Mouse (Mus musculus) hindbrain, embryonic 15.5 days (tissue): ENCODE measurements around the gene Plekhg3. TPM values are rescaled to one million over a fixed set of nuclear protein-coding genes. Genes with fewer than 3 reads are reported as not detected.

Source experiments
- ATAC-seq: fragments of 200-750 bp; cut with Nextera tagmentation; 2 replicates; pipeline ENCODE4 v1.8.0; 2017; ENCODE audit warnings: low read depth, moderate number of reproducible peaks, moderate TSS enrichment; ENCODE audit not compliant: low FRiP score
- H3K27ac ChIP-seq: fragments of 300-500 bp; sonication (generic); replicated peaks from 2 replicates; pipeline ENCODE4 v1.5.1; 2015; ENCODE audit warnings: mild to moderate bottlenecking, inconsistent platforms
- H3K27me3 ChIP-seq: fragments of 300-500 bp; sonication (generic); 2 replicates; pipeline ENCODE4 v1.6.1; 2015; ENCODE audit warnings: control low read depth, inconsistent platforms
- H3K36me3 ChIP-seq: fragments of 300-500 bp; sonication (generic); 2 replicates; pipeline ENCODE4 v1.6.1; 2015; ENCODE audit warnings: control low read depth, inconsistent platforms
- H3K4me1 ChIP-seq: fragments of 300-500 bp; sonication (generic); replicated peaks from 2 replicates; pipeline ENCODE4 v1.6.1; 2015; ENCODE audit warnings: control low read depth, inconsistent platforms
- H3K4me2 ChIP-seq: fragments of 300-500 bp; sonication (generic); 2 replicates; pipeline ENCODE4 v1.6.1; 2015; ENCODE audit warnings: moderate library complexity, mild to moderate bottlenecking, inconsistent platforms
- H3K4me3 ChIP-seq: fragments of 300-500 bp; sonication (generic); 2 replicates; pipeline ENCODE4 v1.5.1; 2015; ENCODE audit warnings: mild to moderate bottlenecking, inconsistent platforms
- H3K9ac ChIP-seq: fragments of 300-500 bp; sonication (generic); 2 replicates; pipeline ENCODE4 v1.6.1; 2015; ENCODE audit warnings: inconsistent platforms
- H3K9me3 ChIP-seq: fragments of 300-500 bp; sonication (generic); 2 replicates; pipeline ENCODE4 v1.6.1; 2016; ENCODE audit warnings: control low read depth, inconsistent platforms
- WGBS: fragments of 180-500 bp; shearing (Covaris S2); methylation state at CpG from one replicate; pipeline ENCODE4 v1.1.7; 2015; 5-methylcytosine and 5-hydroxymethylcytosine counted together
- polyA plus RNA-seq: library from polyadenylated mRNA; unstranded; fragments of >200 nt; fragmentation: Nextera tagmentation; extraction: Ambion mirVana; gene quantifications from 2 replicates; pipeline ENCODE4 v1.2.1, GENCODE M21; 2015

Plekhg3 gene
- 2.1 and 2.3 TPM in 2 replicates for polyA plus RNA-seq

DNA sequence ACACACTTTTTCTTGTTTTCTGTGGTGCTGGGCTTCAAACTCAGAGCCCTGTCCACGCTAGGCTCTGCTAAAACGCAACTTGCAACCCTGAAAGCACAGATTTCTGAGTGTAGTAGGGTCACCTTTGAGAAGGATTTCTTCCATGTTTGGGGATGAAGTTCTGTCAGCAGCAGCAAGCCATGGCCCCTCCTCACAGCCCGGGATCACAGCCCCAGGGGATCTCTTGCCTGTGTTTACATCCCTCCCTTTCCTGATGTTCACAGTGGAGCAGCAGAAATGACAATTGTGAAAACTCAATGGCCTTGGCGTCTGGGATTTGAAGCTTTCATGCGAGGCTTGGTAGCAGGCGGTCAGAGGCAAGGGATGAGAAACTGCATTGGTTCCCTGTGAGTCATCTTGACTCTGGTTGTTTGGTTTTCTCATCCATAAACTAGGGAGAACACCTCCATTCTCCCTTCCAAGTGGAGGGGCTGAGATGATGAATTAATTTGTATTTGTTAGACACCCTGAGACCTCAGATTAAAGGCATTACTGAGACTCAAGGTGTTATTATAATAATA lies at the start of gene Plekhg3:
TSS of gene Plekhg3 (plus strand) at position 312 of the 560 bp plus-strand sequence.
- Histone ChIP-seq H3K4me2 (no peak within 1 kb of the TSS), H3K36me3 (no peaks in the 10 kb centered on the region), H3K27ac (no peak within 1 kb of the TSS), H3K4me1 (peaks cover 20% of the 10 kb centered on the region), H3K9ac (no peak within 1 kb of the TSS), H3K27me3 (peaks cover 40% of the 10 kb centered on the region), H3K4me3 (no peak within 1 kb of the TSS), H3K9me3 (no peaks in the 10 kb centered on the region)
- WGBS = 41% methylated on average over 6 of the region's 6 CpGs
- no peak for ATAC-seq

DNA sequence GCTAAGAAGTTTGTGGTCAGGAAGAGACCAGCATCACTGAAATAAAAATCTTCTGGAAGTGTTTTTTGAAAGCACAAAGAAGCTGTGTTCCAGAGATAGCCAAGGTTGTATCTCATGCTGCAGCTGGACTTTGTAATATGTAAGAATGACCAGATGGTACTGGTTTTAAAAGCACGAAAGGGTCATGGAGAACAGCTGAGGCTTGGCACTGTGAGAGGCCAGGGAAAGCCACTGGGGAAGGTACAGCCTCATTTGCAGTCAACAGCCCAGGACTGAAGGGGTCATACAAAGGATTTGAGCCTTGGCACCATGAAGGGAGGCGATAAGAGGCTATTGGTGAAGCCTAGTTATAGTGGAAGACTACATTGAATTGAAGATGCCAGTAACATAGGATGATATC lies 48.2 kb upstream of the Plekhg3 start:
- H3K4me2 ChIP-seq = no peak overlapping the region
- H3K36me3 ChIP-seq = no peaks in the 10 kb centered on the region
- 79% methylated on average over 2 of the region's 2 CpGs for WGBS
- no peaks in the 10 kb centered on the region for H3K27me3 ChIP-seq
- H3K9ac ChIP-seq = no peak overlapping the region
- 0 out of 2 replicates have a peak, but pooled peaks cover 5% of the 10 kb centered on the region for H3K4me1 ChIP-seq
- H3K27ac ChIP-seq = no peak overlapping the region
- ATAC-seq = no peak
- no peak overlapping the region for H3K4me3 ChIP-seq
- H3K9me3 ChIP-seq = no peaks in the 10 kb centered on the region

DNA sequence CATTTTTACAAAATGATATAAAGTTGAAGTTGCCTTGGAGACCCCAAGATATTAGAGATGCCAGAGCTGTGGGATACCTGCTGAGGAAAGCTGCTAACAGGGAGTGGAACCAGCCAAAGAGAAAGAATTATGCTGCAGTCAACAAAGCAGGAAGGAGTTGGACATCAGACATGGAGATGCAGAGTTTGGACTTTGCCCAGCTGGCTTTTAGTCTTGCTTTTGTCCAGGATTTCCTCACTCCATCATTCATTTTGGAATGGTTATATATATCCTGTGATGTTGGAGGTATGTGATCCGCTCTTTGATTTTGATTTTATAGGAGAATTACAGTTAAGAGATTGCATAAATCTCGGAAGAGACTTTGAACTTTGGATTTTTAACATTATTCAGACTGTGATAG lies 47.7 kb upstream of the Plekhg3 start:
- Histone ChIP-seq H3K27ac (no peak overlapping the region), H3K4me1 (0 out of 2 replicates have a peak, but pooled peaks cover 4% of the 10 kb centered on the region), H3K9me3 (no peaks in the 10 kb centered on the region), H3K27me3 (no peaks in the 10 kb centered on the region), H3K36me3 (no peaks in the 10 kb centered on the region), H3K4me3 (no peak overlapping the region), H3K9ac (no peak overlapping the region), H3K4me2 (no peak overlapping the region)
- WGBS = 88% methylated on average over 2 of the region's 2 CpGs
- no peak for ATAC-seq

DNA sequence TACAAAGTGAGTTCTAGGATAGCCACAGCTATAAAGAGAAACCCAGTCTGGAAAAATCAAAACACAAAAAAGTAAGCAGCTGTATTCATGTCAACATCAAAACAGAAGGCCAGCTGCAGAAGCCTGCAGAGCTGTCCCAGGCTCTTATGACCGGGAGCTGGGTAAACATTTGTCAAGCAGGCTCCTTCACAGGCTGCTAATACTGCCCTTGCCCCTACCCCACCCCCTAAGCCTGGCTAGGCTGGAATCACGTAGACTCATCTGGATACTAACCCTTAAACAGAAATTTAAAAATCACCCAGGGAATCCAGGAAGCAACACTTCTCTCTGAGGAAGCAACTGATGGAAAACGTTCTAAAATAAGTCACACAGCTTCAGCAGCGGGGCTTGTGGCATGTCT lies 45.8 kb upstream of the Plekhg3 start:
- H3K27ac ChIP-seq = no peak overlapping the region
- no peaks in the 10 kb centered on the region for H3K27me3 ChIP-seq
- no peak overlapping the region for H3K4me3 ChIP-seq
- whole genome bisulfite sequencing = 55% methylated on average over 4 of the region's 4 CpGs
- no peak for ATAC-seq
- H3K9ac ChIP-seq = no peak overlapping the region
- no peaks in the 10 kb centered on the region for H3K36me3 ChIP-seq
- H3K4me1 ChIP-seq = no peaks in the 10 kb centered on the region
- no peak overlapping the region for H3K4me2 ChIP-seq
- H3K9me3 ChIP-seq = no peaks in the 10 kb centered on the region

DNA sequence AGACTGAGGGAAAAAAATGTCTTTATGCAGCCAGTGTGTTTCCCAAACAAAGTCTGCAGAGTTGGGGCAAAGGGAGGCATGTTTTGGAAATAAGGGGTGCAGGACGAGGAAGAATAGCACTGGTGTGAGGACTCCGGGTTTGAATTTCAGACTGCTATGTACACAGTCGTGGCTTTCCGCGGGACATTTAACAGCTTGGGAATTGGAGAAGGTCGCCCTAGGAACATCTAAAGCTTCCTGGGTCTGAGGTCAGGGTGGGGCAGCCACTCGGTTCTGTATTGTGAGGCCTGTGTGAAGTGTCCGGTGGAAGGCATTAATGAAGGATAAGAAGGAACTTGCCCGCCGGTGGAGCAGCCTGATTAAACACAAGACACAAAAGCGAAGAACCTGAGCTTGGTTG lies 45.3 kb upstream of the Plekhg3 start:
- no peak overlapping the region for H3K4me3 ChIP-seq
- H3K9ac ChIP-seq = no peak overlapping the region
- no peaks in the 10 kb centered on the region for H3K36me3 ChIP-seq
- H3K9me3 ChIP-seq = no peaks in the 10 kb centered on the region
- ATAC-seq = no peak
- H3K4me1 ChIP-seq = no peaks in the 10 kb centered on the region
- no peak overlapping the region for H3K4me2 ChIP-seq
- no peaks in the 10 kb centered on the region for H3K27me3 ChIP-seq
- WGBS = 63% methylated on average over 11 of the region's 11 CpGs
- no peak overlapping the region for H3K27ac ChIP-seq

DNA sequence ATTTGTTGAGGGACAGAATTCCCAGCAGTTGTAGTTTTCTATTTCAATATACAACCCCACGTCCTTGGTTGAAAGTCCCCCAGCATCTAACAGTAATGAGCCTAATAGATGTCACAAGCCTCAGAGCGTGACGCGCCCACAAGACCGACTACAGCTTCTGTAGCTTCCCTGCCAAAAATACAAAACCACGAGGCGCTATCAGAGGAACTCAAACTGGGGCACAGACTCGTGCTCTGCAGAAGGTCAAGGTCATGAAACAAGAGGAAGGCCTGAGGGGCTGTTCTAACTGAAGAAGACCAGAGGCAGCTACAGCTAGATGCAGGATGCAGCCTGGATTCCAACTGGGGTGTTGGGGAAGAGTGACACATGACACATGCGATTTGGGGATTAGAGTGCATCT lies 43.7 kb upstream of the Plekhg3 start:
- no peaks in the 10 kb centered on the region for H3K36me3 ChIP-seq
- 80% methylated on average over 9 of the region's 9 CpGs for WGBS
- no peaks in the 10 kb centered on the region for H3K27me3 ChIP-seq
- no peak for ATAC-seq
- H3K27ac ChIP-seq = no peak overlapping the region
- H3K9me3 ChIP-seq = no peaks in the 10 kb centered on the region
- no peaks in the 10 kb centered on the region for H3K4me1 ChIP-seq
- no peak overlapping the region for H3K4me2 ChIP-seq
- no peak overlapping the region for H3K9ac ChIP-seq
- no peak overlapping the region for H3K4me3 ChIP-seq

DNA sequence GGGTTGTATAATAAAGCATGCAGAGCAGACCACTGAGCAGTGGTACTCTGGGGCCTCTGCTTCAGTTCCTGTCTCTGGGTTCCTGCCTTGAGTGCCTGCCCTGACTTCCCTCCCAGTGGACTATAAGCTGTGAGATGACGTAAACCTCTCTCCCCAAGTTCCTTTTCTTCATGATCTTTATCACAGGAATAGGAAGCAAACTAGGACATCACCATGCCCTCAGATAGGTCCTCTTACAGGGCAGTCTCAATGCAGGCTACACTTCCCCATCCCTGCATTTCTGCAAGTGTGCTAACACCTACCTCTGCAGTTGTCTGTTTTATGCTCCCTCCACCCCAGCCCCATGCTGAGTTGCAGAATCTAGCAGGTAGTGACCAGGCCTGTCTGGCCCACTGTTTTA lies 39.9 kb upstream of the Plekhg3 start:
- no peak overlapping the region for H3K27ac ChIP-seq
- no peak overlapping the region for H3K4me2 ChIP-seq
- H3K9me3 ChIP-seq = no peaks in the 10 kb centered on the region
- no peak for ATAC-seq
- no peak overlapping the region for H3K9ac ChIP-seq
- H3K36me3 ChIP-seq = no peaks in the 10 kb centered on the region
- no peak overlapping the region for H3K4me3 ChIP-seq
- H3K27me3 ChIP-seq = no peaks in the 10 kb centered on the region
- WGBS = 86% methylated on average over 1 of the region's 1 CpGs
- H3K4me1 ChIP-seq = no peaks in the 10 kb centered on the region

DNA sequence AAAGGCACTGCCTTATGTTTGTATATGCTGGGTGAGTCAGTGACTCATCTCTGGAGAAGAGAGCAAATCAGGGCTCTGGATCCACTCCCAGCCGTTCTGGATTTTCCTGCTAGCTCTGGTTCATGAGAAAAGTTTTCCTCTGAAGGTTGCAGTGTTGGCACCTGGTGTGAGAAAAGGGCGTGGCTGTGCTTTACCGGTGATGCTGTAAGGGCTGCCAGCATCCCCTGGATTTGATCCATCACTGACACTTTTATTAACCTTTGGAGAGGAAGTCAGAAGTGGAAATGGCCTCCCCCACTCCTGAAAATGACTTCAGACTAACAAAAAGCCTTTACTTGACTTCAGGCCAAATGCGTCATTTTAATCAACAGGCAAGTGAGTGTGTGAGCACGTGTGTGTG lies 37.2 kb upstream of the Plekhg3 start:
- H3K4me1 ChIP-seq = no peaks in the 10 kb centered on the region
- H3K27me3 ChIP-seq = peaks cover 7% of the 10 kb centered on the region; the same call in 1 of the 2 replicates
- no peak overlapping the region for H3K9ac ChIP-seq
- no peaks in the 10 kb centered on the region for H3K36me3 ChIP-seq
- no peak overlapping the region for H3K27ac ChIP-seq
- ATAC-seq = no peak
- 59% methylated on average over 5 of the region's 5 CpGs for WGBS
- H3K9me3 ChIP-seq = no peaks in the 10 kb centered on the region
- no peak overlapping the region for H3K4me3 ChIP-seq
- no peak overlapping the region for H3K4me2 ChIP-seq

DNA sequence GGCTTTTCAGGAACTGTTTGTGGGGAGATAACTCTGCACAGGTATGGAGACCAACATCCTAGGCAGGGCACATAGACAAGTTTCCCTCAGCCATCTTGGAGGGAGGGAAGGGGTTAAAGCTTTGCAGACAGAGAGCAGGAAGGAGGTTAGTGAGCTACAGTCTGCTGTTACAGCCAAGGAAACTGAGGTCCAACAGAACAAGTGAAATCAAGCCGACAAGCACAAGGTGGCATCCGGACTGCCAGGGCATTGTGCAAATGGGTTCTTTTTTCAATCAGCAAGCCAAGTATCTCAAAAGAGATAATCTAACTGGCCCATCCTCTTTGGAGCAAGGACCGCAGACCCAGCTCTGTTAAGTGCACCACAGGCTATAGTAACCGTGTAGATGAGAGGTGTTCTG lies 35.3 kb upstream of the Plekhg3 start:
- no peak overlapping the region for H3K4me3 ChIP-seq
- no peak overlapping the region for H3K9ac ChIP-seq
- H3K4me1 ChIP-seq = no peaks in the 10 kb centered on the region
- H3K27me3 ChIP-seq = peaks cover 7% of the 10 kb centered on the region; the same call in 1 of the 2 replicates
- H3K9me3 ChIP-seq = no peaks in the 10 kb centered on the region
- no peak overlapping the region for H3K4me2 ChIP-seq
- H3K36me3 ChIP-seq = no peaks in the 10 kb centered on the region
- 80% methylated on average over 4 of the region's 4 CpGs for WGBS
- no peak for ATAC-seq
- H3K27ac ChIP-seq = no peak overlapping the region

DNA sequence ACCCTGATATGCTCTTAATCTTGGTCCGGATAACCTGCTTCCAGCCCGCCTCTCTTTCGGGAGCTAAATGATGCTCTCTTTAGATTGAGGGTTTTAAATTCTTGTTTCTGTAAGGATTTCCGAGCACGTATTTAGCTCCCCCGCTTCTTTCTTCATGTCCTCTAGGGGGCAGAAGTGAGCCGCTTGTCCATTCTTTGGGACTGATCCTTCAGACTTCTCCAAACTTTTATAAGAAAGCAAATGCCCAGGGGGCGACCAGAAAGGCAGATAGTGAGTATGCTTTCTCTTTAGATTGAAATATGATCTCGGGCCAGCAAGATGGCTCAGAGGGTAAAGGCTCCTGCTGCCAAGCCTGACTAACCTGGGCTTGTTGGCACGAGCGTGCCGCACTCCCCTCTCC lies 34.4 kb upstream of the Plekhg3 start:
- Histone ChIP-seq H3K4me3 (no peak overlapping the region), H3K4me1 (no peaks in the 10 kb centered on the region), H3K36me3 (no peaks in the 10 kb centered on the region), H3K9ac (no peak overlapping the region), H3K9me3 (no peaks in the 10 kb centered on the region), H3K27ac (no peak overlapping the region), H3K27me3 (peaks cover 7% of the 10 kb centered on the region; the same call in 1 of the 2 replicates), H3K4me2 (0 out of 2 replicates have a peak overlapping the region, but pooled peaks have one; percentile 15)
- WGBS = 32% methylated on average over 12 of the region's 12 CpGs
- ATAC-seq = no peak

DNA sequence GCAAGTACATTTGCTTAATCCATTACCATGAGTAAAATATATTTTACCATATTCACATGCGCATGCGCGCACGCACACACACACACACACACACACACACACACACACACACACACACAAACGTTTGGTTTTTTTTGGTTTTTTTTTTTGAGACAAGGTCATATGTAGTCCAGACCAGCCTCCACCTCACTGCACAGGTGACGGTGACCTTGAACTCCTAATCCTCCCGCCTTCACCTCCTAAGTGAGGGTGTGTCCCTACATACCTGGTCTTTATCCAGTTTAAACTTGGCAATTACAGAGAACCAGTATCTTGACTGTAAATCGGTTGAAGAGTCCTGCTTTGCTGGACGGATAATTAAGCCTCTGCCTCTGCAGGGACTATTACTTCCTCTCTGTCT lies 31.4 kb upstream of the Plekhg3 start:
- no peak overlapping the region for H3K9ac ChIP-seq
- H3K4me1 ChIP-seq = no peaks in the 10 kb centered on the region
- peaks cover 7% of the 10 kb centered on the region; the same call in 1 of the 2 replicates for H3K27me3 ChIP-seq
- H3K4me2 ChIP-seq = no peak overlapping the region
- H3K4me3 ChIP-seq = no peak overlapping the region
- 91% methylated on average over 9 of the region's 9 CpGs for WGBS
- no peak for ATAC-seq
- H3K9me3 ChIP-seq = no peaks in the 10 kb centered on the region
- no peak overlapping the region for H3K27ac ChIP-seq
- no peaks in the 10 kb centered on the region for H3K36me3 ChIP-seq

DNA sequence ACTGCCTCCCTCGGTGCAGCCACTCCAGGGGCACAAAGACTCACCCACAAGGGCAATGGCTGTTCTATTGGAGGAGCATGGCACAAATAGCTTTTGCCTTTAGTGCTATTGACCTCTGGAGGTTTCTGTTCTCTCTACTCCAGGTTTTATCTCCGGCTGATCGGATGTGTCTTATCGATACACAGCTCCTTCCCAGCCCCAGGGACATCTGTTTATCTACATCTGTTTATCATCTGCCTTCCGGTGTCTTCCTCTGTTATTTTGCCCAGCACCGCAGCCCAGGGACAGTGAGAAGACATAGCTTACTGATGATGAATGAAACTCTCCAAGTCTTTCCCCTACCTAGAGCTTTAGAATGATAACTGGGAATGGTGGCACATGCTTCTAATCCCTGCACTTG lies 30.6 kb upstream of the Plekhg3 start:
- H3K36me3 ChIP-seq = no peaks in the 10 kb centered on the region
- no peak for ATAC-seq
- H3K4me2 ChIP-seq = no peak overlapping the region
- 89% methylated on average over 6 of the region's 6 CpGs for WGBS
- H3K27ac ChIP-seq = no peak overlapping the region
- no peak overlapping the region for H3K4me3 ChIP-seq
- H3K9me3 ChIP-seq = no peaks in the 10 kb centered on the region
- H3K4me1 ChIP-seq = no peaks in the 10 kb centered on the region
- H3K27me3 ChIP-seq = peaks cover 7% of the 10 kb centered on the region; the same call in 1 of the 2 replicates
- H3K9ac ChIP-seq = no peak overlapping the region

DNA sequence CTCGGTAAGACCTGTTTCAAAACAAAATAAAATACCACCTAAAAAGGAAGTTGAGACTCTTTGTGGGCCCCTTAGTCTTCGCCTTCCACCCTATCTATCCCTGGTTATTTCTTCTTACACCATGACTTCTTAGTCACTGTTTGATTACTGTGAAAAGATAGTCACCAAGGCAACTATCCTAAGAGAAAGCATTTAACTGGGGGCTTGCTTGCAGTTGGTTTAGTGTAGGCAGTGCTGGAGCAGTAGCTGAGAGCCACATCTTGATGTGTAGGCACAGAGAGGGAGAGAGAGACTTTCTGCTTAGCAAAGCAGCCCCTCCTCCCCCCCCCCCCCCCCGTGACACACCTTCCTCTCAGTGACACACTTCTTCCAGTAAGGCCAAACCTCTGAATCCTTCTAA lies 29.8 kb upstream of the Plekhg3 start:
- ATAC-seq = no peak
- H3K27ac ChIP-seq = no peak overlapping the region
- H3K4me2 ChIP-seq = no peak overlapping the region
- H3K9ac ChIP-seq = no peak overlapping the region
- H3K4me1 ChIP-seq = no peaks in the 10 kb centered on the region
- no peaks in the 10 kb centered on the region for H3K9me3 ChIP-seq
- no peaks in the 10 kb centered on the region for H3K36me3 ChIP-seq
- peaks cover 7% of the 10 kb centered on the region; the same call in 1 of the 2 replicates for H3K27me3 ChIP-seq
- H3K4me3 ChIP-seq = no peak overlapping the region
- WGBS = 82% methylated on average over 3 of the region's 3 CpGs
